Mouse (Mus musculus) G1E (cell line): ENCODE results near the gene Zbtb32.

Experiments
- CTCF ChIP-seq: IDR thresholded peaks from 2 replicates; pipeline ENCODE4 v1.5.1; 2012; ENCODE audit warnings: low read depth, low read length, inconsistent platforms, mixed read lengths
- GATA1 ChIP-seq: IDR thresholded peaks from 2 replicates; pipeline ENCODE4 v1.6.1; 2012; ENCODE audit warnings: borderline replicate concordance, low read length, inconsistent platforms, mixed read lengths
- GATA2 ChIP-seq: IDR thresholded peaks from 2 replicates; pipeline ENCODE4 v1.6.1; 2012; ENCODE audit warnings: low read depth, low read length, inconsistent platforms, borderline replicate concordance
- POLR2AphosphoS5 ChIP-seq: IDR thresholded peaks from 2 replicates; pipeline ENCODE4 v1.6.1; 2012; ENCODE audit warnings: low read depth, low read length, inconsistent platforms; ENCODE audit not compliant: insufficient replicate concordance

DNA sequence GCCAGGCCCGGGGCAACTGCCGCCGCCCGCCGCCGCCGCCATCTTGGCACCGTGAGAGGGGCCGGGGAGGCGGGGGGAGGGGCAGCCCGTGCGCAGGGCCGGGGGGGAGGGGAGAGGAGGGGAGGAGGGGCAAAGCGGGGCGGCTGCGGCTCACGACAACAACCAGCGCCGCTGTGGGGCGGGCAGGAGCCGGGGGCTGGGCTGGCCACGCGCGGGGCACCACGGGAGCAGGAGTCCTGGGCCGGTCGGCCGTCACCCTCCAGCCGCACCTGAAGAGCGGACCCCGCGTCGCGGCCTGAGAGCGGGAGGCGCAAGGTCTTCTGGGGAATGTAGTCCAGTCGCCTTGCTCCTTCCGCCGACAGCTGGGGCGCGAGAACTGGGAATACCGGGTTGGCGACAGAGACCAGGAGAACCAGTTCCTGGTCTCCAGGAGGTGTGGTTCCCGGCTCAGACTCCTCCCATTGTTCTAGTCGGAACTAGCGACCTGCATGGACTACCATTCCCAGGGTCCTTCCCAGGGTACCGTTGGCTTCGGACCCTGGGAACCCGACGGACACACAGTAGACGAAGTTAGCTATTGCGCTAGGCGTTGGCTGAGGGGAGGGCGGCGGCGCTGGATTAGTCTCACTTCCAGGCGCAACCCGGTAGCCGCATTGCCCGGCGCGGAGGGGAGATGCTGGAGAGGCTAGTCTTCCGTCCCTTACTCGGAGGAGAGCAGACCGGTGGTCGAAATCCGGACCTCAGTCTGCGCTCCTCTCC, 9.9 kb downstream of the Zbtb32 start, which contains the start of gene Kmt2b:
- TF ChIP-seq CTCF (no peak), GATA1 (no peak), GATA2 (no peak), POLR2AphosphoS5 (no peak)
